Comparison of ENCODE assay signal across 8 mouse cellular contexts in the genomic region with DNA sequence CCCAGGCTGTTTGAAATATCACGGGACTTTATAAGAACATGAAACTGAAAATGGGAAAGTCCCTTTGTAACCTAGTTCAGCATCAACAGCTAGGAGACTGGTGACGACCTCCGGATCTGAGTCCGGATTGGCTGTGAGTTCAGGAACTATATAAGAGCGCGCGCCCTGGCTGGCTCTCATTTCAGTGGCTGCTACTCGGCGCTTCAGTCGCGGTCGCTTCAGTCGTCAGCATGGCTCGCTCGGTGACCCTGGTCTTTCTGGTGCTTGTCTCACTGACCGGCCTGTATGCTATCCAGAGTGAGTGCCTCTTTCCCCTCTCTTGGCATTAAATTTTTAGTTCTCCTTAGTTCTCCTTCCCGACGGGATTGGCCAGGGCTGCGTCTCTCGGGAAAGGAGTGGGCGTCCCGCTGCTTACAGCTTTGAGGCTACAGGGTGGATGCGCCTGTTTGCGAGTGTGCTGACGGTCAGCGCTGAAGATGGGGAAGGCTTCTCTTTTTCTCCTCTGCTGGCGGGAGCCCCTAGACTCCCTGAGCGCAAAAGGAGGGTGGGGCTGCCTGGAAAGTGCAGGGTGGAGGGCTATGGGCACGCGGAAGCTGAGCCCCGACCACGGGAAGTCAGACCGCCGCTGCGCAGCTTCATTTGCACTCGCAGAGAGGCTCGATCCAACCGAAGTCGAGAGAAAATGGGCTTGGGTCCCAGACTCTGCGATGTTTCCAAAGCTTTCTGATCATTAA. TPM values are rescaled to one million over a fixed set of nuclear protein-coding genes. Genes with fewer than 3 reads are reported as not detected.
DNase-seq lines count a peak whose midpoint lies in the region; ATAC-seq and TF ChIP-seq lines count a peak whose summit lies in the region.

Gene B2m (plus strand): TSS at position 179 of the 734 bp plus-strand sequence.

- no peak for TF ChIP-seq CTCF in E14TG2a.4 (conservative IDR thresholded peaks at IDR 0.05; ENCODE audit: low read length)
- TF ChIP-seq CTCF in heart, postnatal 0 days (IDR thresholded peaks at IDR 0.05; ENCODE audit: low read depth): no peak
- TF ChIP-seq CTCF in testis, adult 2 months (IDR thresholded peaks at IDR 0.05; ENCODE audit: control insufficient read depth, insufficient read depth, insufficient replicate concordance, low read depth, low read length): no peak

- peak; percentile 98 for ATAC-seq in forebrain, embryonic 12.5 days (ENCODE audit: low FRiP score)
- ATAC-seq in heart, postnatal 0 days (ENCODE audit: insufficient read depth, low read depth): peak; percentile 98
- ATAC-seq in liver, embryonic 16.5 days (ENCODE audit: low read depth): peak; percentile 94
- peak; percentile 98 for ATAC-seq in neural tube, embryonic 13.5 days (ENCODE audit: low read depth)

- 0 out of 2 replicates have a peak within 1 kb of the TSS, but pooled peaks have one; percentile 5 for H3K27ac ChIP-seq in forebrain, embryonic 12.5 days
- H3K27ac ChIP-seq in heart, postnatal 0 days (ENCODE audit: low read depth): peak within 1 kb of the TSS; percentile 81
- H3K27ac ChIP-seq in liver, embryonic 16.5 days (ENCODE audit: low read length): peak within 1 kb of the TSS; percentile 80
- peak within 1 kb of the TSS; percentile 68 for H3K27ac ChIP-seq in neural tube, embryonic 13.5 days (replicated peaks)
- peak within 1 kb of the TSS; percentile 70 for H3K27ac ChIP-seq in testis, adult 2 months (ENCODE audit: control insufficient read depth, insufficient read depth, low read depth, low read length)

- peak within 1 kb of the TSS; percentile 73 for H3K9ac ChIP-seq in forebrain, embryonic 12.5 days
- peak within 1 kb of the TSS; percentile 71 for H3K9ac ChIP-seq in heart, postnatal 0 days (replicated peaks; ENCODE audit: low read depth, low read length)
- peak within 1 kb of the TSS; percentile 80 for H3K9ac ChIP-seq in liver, embryonic 16.5 days (ENCODE audit: low read depth, low read length)
- H3K9ac ChIP-seq in neural tube, embryonic 13.5 days: peak within 1 kb of the TSS; percentile 85

- no peaks in the 10 kb centered on the region for H3K36me3 ChIP-seq in E14TG2a.4 (ENCODE audit: insufficient read depth, low read length)
- no peaks in the 10 kb centered on the region; the same call in 1 of the 2 replicates for H3K36me3 ChIP-seq in forebrain, embryonic 12.5 days (replicated peaks)
- H3K36me3 ChIP-seq in heart, postnatal 0 days (replicated peaks; ENCODE audit: control insufficient read depth, insufficient read depth, low read length): peaks cover 14% of the 10 kb centered on the region
- H3K36me3 ChIP-seq in liver, embryonic 16.5 days (ENCODE audit: control insufficient read depth, insufficient read depth): peaks cover 7% of the 10 kb centered on the region
- no peaks in the 10 kb centered on the region for H3K36me3 ChIP-seq in neural tube, embryonic 13.5 days
- H3K36me3 ChIP-seq in testis, adult 2 months (ENCODE audit: control insufficient read depth, insufficient read depth, low read length): no peaks in the 10 kb centered on the region

- H3K9me3 ChIP-seq in E14TG2a.4 (ENCODE audit: low read length): peaks cover 13% of the 10 kb centered on the region
- no peaks in the 10 kb centered on the region for H3K9me3 ChIP-seq in forebrain, embryonic 12.5 days
- no peaks in the 10 kb centered on the region for H3K9me3 ChIP-seq in heart, postnatal 0 days (replicated peaks; ENCODE audit: control insufficient read depth, low read length)
- no peaks in the 10 kb centered on the region for H3K9me3 ChIP-seq in liver, embryonic 16.5 days (replicated peaks; ENCODE audit: control insufficient read depth, low read length)
- no peaks in the 10 kb centered on the region for H3K9me3 ChIP-seq in neural tube, embryonic 13.5 days

- H3K4me3 ChIP-seq in E14TG2a.4 (replicated peaks; ENCODE audit: low read length): peak within 1 kb of the TSS; percentile 79
- peak within 1 kb of the TSS; percentile 55 for H3K4me3 ChIP-seq in forebrain, embryonic 12.5 days (replicated peaks)
- H3K4me3 ChIP-seq in heart, postnatal 0 days (ENCODE audit: low read depth, low read length): peak within 1 kb of the TSS; percentile 76
- peak within 1 kb of the TSS; percentile 75 for H3K4me3 ChIP-seq in liver, embryonic 16.5 days (ENCODE audit: low read depth, low read length)
- peak within 1 kb of the TSS; percentile 68 for H3K4me3 ChIP-seq in neural tube, embryonic 13.5 days
- H3K4me3 ChIP-seq in testis, adult 2 months (ENCODE audit: control insufficient read depth, low read depth, low read length): peak within 1 kb of the TSS; percentile 95

- peaks cover 11% of the 10 kb centered on the region for H3K4me1 ChIP-seq in E14TG2a.4 (replicated peaks; ENCODE audit: low read depth, low read length)
- peaks cover 10% of the 10 kb centered on the region for H3K4me1 ChIP-seq in forebrain, embryonic 12.5 days
- H3K4me1 ChIP-seq in heart, postnatal 0 days (ENCODE audit: control insufficient read depth, insufficient read depth): peaks cover 5% of the 10 kb centered on the region; the same call in 1 of the 2 replicates
- H3K4me1 ChIP-seq in liver, embryonic 16.5 days (ENCODE audit: control insufficient read depth, low read depth, low read length): peaks cover 28% of the 10 kb centered on the region
- H3K4me1 ChIP-seq in neural tube, embryonic 13.5 days (replicated peaks): peaks cover 15% of the 10 kb centered on the region
- peaks cover 4% of the 10 kb centered on the region for H3K4me1 ChIP-seq in testis, adult 2 months (ENCODE audit: control insufficient read depth, insufficient read depth, low read length)

- peaks cover 72% of the 10 kb centered on the region for H3K27me3 ChIP-seq in E14TG2a.4 (ENCODE audit: insufficient read depth, low read length)
- H3K27me3 ChIP-seq in forebrain, embryonic 12.5 days: peaks cover 3% of the 10 kb centered on the region; the same call in 1 of the 2 replicates
- no peaks in the 10 kb centered on the region for H3K27me3 ChIP-seq in heart, postnatal 0 days (ENCODE audit: control insufficient read depth, insufficient read depth, low read length)
- H3K27me3 ChIP-seq in liver, embryonic 16.5 days (ENCODE audit: control insufficient read depth, insufficient read depth, low read depth, low read length): no peaks in the 10 kb centered on the region
- no peaks in the 10 kb centered on the region for H3K27me3 ChIP-seq in neural tube, embryonic 13.5 days
- no peaks in the 10 kb centered on the region for H3K27me3 ChIP-seq in testis, adult 2 months (ENCODE audit: control insufficient read depth, insufficient read depth, low read length)

- no peak for TF ChIP-seq EP300 in heart, postnatal 0 days (IDR thresholded peaks at IDR 0.05; ENCODE audit: low read depth)

- peak; percentile 90 for TF ChIP-seq POLR2A in testis, adult 2 months (IDR thresholded peaks at IDR 0.05; ENCODE audit: control insufficient read depth, low read depth, low read length)

- under 1% methylated on average over 40 of the region's 40 CpGs for WGBS in forebrain, embryonic 12.5 days
- under 1% methylated on average over 40 of the region's 40 CpGs for WGBS in heart, postnatal 0 days
- under 1% methylated on average over 40 of the region's 40 CpGs for WGBS in liver, embryonic 16.5 days (ENCODE audit: insufficient replicate concordance)
- under 1% methylated on average over 40 of the region's 40 CpGs for WGBS in neural tube, embryonic 13.5 days

- peak; percentile 94 for DNase-seq in c-Kit-positive CD71-positive TER-119-positive erythroid progenitor cells, embryonic 14.5 days (ENCODE audit: low spot score)
- DNase-seq in heart, postnatal 0 days (ENCODE audit: low spot score): peak; percentile 99
- DNase-seq in kidney, postnatal 4 days: peak; percentile 96

- peak within 1 kb of the TSS; percentile 75 for H3K4me2 ChIP-seq in forebrain, embryonic 12.5 days
- peak within 1 kb of the TSS; percentile 79 for H3K4me2 ChIP-seq in heart, postnatal 0 days (ENCODE audit: low read depth, low read length)
- H3K4me2 ChIP-seq in liver, embryonic 16.5 days (ENCODE audit: low read depth, low read length): peak within 1 kb of the TSS; percentile 83
- peak within 1 kb of the TSS; percentile 87 for H3K4me2 ChIP-seq in neural tube, embryonic 13.5 days

RNA-seq across cellular contexts. Expression of gene B2m, which starts in this region (rescaled TPM):
- 80.0 and 89.6 TPM in 2 replicates for polyA plus RNA-seq in forebrain, embryonic 12.5 days (2016; fragmentation: Nextera tagmentation; extraction: Ambion mirVana)
- 166 and 244 TPM in 2 replicates for total RNA-seq in heart, postnatal 0 days (2014; rRNA removed; ENCODE audit: low replicate concordance)
- polyA plus RNA-seq in heart, postnatal 0 days (2015; fragmentation: Nextera tagmentation; extraction: Ambion mirVana): 273 and 282 TPM in 2 replicates
- 426 and 495 TPM in 2 replicates for polyA plus RNA-seq in liver, embryonic 16.5 days (2015; fragmentation: Nextera tagmentation; extraction: Ambion mirVana)
- polyA plus RNA-seq in neural tube, embryonic 13.5 days (2015; fragmentation: Nextera tagmentation; extraction: Ambion mirVana): 141 and 142 TPM in 2 replicates
- polyA plus RNA-seq in testis, adult 2 months (2012; rRNA removed): 35.8 and 163 TPM in 2 replicates

Comparison
In these comparisons a context has a peak if more than half of its experiments do, and no peak if none do; other contexts are left out.
1. Peak in every context shown above with its lines: DNase-seq, ATAC-seq, H3K4me3 ChIP-seq and H3K27ac ChIP-seq.
2. H3K27ac ChIP-seq: peak in every context shown above with its lines; median percentile 81 in heart, postnatal 0 days; 80 in liver, embryonic 16.5 days; 70 in testis, adult 2 months; 68 in neural tube, embryonic 13.5 days; 5 in forebrain, embryonic 12.5 days.